Mouse (Mus musculus): ENCODE data around the gene Syn3.

Syn3 gene

GRCm38 (mm10) chr10:86376392-86377185 lies 122.1 kb downstream of the Syn3 start:
- in situ Hi-C loops (cut with MboI; ENCODE audit: unreplicated experiment in 2 of 2) = no loop called here

GRCm38 (mm10) chr10:86375903-86376302 lies 122.8 kb downstream of the Syn3 start:
- in situ Hi-C loops (cut with MboI; ENCODE audit: unreplicated experiment in 2 of 2) = no loop called here

- in situ Hi-C loops (cut with MboI; ENCODE audit: unreplicated experiment in 2 of 2) = no loop called here
These were observed 124.6 kb downstream of the Syn3 start for GRCm38 (mm10) chr10:86374061-86374460.

- in situ Hi-C loops (cut with MboI; ENCODE audit: unreplicated experiment in 2 of 2) = no loop called here
These were observed 127.1 kb downstream of the Syn3 start for GRCm38 (mm10) chr10:86371561-86371960.

- in situ Hi-C loops (cut with MboI; ENCODE audit: unreplicated experiment in 2 of 2) = no loop called here
These were observed 129.3 kb downstream of the Syn3 start for GRCm38 (mm10) chr10:86369346-86369745.

GRCm38 (mm10) chr10:86368811-86369210 lies 129.9 kb downstream of the Syn3 start:
- in situ Hi-C loops (cut with MboI; ENCODE audit: unreplicated experiment in 2 of 2) = no loop called here

- in situ Hi-C loops (cut with MboI; ENCODE audit: unreplicated experiment in 2 of 2) = no loop called here
These were observed 131.3 kb downstream of the Syn3 start for GRCm38 (mm10) chr10:86367346-86367745.

- in situ Hi-C loops (cut with MboI; ENCODE audit: unreplicated experiment in 2 of 2) = no loop called here
These were observed 133.0 kb downstream of the Syn3 start for GRCm38 (mm10) chr10:86365632-86366092.

- in situ Hi-C loops (cut with MboI; ENCODE audit: unreplicated experiment in 2 of 2) = no loop called here
These were observed 134.9 kb downstream of the Syn3 start for GRCm38 (mm10) chr10:86363669-86364309.

- in situ Hi-C loops (cut with MboI; ENCODE audit: unreplicated experiment in 2 of 2) = no loop called here
These were observed 139.0 kb downstream of the Syn3 start for GRCm38 (mm10) chr10:86359699-86360098.

- in situ Hi-C loops (cut with MboI; ENCODE audit: unreplicated experiment in 2 of 2) = no loop called here
These were observed 139.5 kb downstream of the Syn3 start for GRCm38 (mm10) chr10:86359208-86359607.

- in situ Hi-C loops (cut with MboI; ENCODE audit: unreplicated experiment in 2 of 2) = no loop called here
These were observed 140.3 kb downstream of the Syn3 start for GRCm38 (mm10) chr10:86358307-86358975.

GRCm38 (mm10) chr10:86356819-86357563 lies 141.7 kb downstream of the Syn3 start:
- in situ Hi-C loops (cut with MboI; ENCODE audit: unreplicated experiment in 2 of 2) = no loop called here

GRCm38 (mm10) chr10:86352521-86352920 lies 146.2 kb downstream of the Syn3 start:
- in situ Hi-C loops (cut with MboI; ENCODE audit: unreplicated experiment in 2 of 2) = no loop called here

- in situ Hi-C loops (cut with MboI; ENCODE audit: unreplicated experiment in 2 of 2) = no loop called here
These were observed 147.4 kb downstream of the Syn3 start for GRCm38 (mm10) chr10:86351287-86351686.

- in situ Hi-C loops (cut with MboI; ENCODE audit: unreplicated experiment in 2 of 2) = no loop called here
These were observed 152.4 kb downstream of the Syn3 start for GRCm38 (mm10) chr10:86346235-86346840.

GRCm38 (mm10) chr10:86345645-86346044 lies 153.1 kb downstream of the Syn3 start:
- in situ Hi-C loops (cut with MboI; ENCODE audit: unreplicated experiment in 2 of 2) = no loop called here

GRCm38 (mm10) chr10:86344654-86345053 lies 154.0 kb downstream of the Syn3 start:
- in situ Hi-C loops (cut with MboI; ENCODE audit: unreplicated experiment in 2 of 2) = no loop called here

GRCm38 (mm10) chr10:86343931-86344330 lies 154.8 kb downstream of the Syn3 start:
- in situ Hi-C loops (cut with MboI; ENCODE audit: unreplicated experiment in 2 of 2) = no loop called here

GRCm38 (mm10) chr10:86343362-86343761 lies 155.3 kb downstream of the Syn3 start:
- in situ Hi-C loops (cut with MboI; ENCODE audit: unreplicated experiment in 2 of 2) = no loop called here
